Mouse (Mus musculus): ENCODE measurements around the gene Glipr2. TPM values are rescaled to one million over a fixed set of nuclear protein-coding genes. Genes with fewer than 3 reads are reported as not detected.
A peak's percentile ranks its signal among the peaks of the same experiment; 100 is the strongest.

The Glipr2 gene
- total and polyA plus RNA-seq, 2 experiments: 0.83 to 1.2 TPM

GRCm38 (mm10) chr4:43979746-43980145 is 22.5 kb downstream of the Glipr2 start:
- no peak overlapping the region for H3K27ac ChIP-seq (replicated peaks; ENCODE audit: insufficient read depth, low read depth, low read length)
- no peaks in the 10 kb centered on the region for H3K4me1 ChIP-seq (ENCODE audit: control insufficient read depth, insufficient read depth, low read length)
- no peak overlapping the region for H3K9ac ChIP-seq (ENCODE audit: low read depth, low read length)
- DNase-seq (ENCODE audit: extremely low read depth, low read depth, low spot score): peak; percentile 44
- no peaks in the 10 kb centered on the region for H3K36me3 ChIP-seq (ENCODE audit: control insufficient read depth, insufficient read depth, low read length)
- no peak overlapping the region for H3K4me3 ChIP-seq (ENCODE audit: insufficient read depth, low read depth, low read length)
- TF ChIP-seq CTCF (IDR thresholded peaks at IDR 0.05; ENCODE audit: low read depth, low read length) (no peak), POLR2A (IDR thresholded peaks at IDR 0.05; ENCODE audit: extremely low read depth, insufficient read depth, low read length) (no peak)
- no peaks in the 10 kb centered on the region for H3K27me3 ChIP-seq (ENCODE audit: control insufficient read depth, insufficient read depth, low read length)
- no peaks in the 10 kb centered on the region for H3K79me2 ChIP-seq (ENCODE audit: control insufficient read depth, insufficient read depth, low read length)
- 16% methylated on average over 3 of the region's 3 CpGs for WGBS

GRCm38 (mm10) chr4:43980236-43980635 is 23.0 kb downstream of the Glipr2 start:
- H3K27me3 ChIP-seq (ENCODE audit: control insufficient read depth, insufficient read depth, low read length): no peaks in the 10 kb centered on the region
- H3K4me3 ChIP-seq (ENCODE audit: insufficient read depth, low read depth, low read length): no peak overlapping the region
- WGBS: 83% methylated on average over 4 of the region's 4 CpGs
- H3K79me2 ChIP-seq (ENCODE audit: control insufficient read depth, insufficient read depth, low read length): no peaks in the 10 kb centered on the region
- no peaks in the 10 kb centered on the region for H3K4me1 ChIP-seq (ENCODE audit: control insufficient read depth, insufficient read depth, low read length)
- no peaks in the 10 kb centered on the region for H3K36me3 ChIP-seq (ENCODE audit: control insufficient read depth, insufficient read depth, low read length)
- DNase-seq (ENCODE audit: extremely low read depth, low read depth, low spot score): no peak
- H3K27ac ChIP-seq (replicated peaks; ENCODE audit: insufficient read depth, low read depth, low read length): no peak overlapping the region
- TF ChIP-seq CTCF (IDR thresholded peaks at IDR 0.05; ENCODE audit: low read depth, low read length): no peak
- TF ChIP-seq POLR2A (IDR thresholded peaks at IDR 0.05; ENCODE audit: extremely low read depth, insufficient read depth, low read length): no peak
- H3K9ac ChIP-seq (ENCODE audit: low read depth, low read length): no peak overlapping the region

- Histone ChIP-seq H3K27me3 (ENCODE audit: control insufficient read depth, insufficient read depth, low read length) (no peaks in the 10 kb centered on the region), H3K4me1 (ENCODE audit: control insufficient read depth, insufficient read depth, low read length) (no peaks in the 10 kb centered on the region), H3K79me2 (ENCODE audit: control insufficient read depth, insufficient read depth, low read length) (no peaks in the 10 kb centered on the region), H3K27ac (replicated peaks; ENCODE audit: insufficient read depth, low read depth, low read length) (no peak overlapping the region), H3K9ac (ENCODE audit: low read depth, low read length) (no peak overlapping the region), H3K4me3 (ENCODE audit: insufficient read depth, low read depth, low read length) (no peak overlapping the region), H3K36me3 (ENCODE audit: control insufficient read depth, insufficient read depth, low read length) (no peaks in the 10 kb centered on the region)
- WGBS: 96% methylated on average over 6 of the region's 6 CpGs
- TF ChIP-seq POLR2A (IDR thresholded peaks at IDR 0.05; ENCODE audit: extremely low read depth, insufficient read depth, low read length) (no peak), CTCF (IDR thresholded peaks at IDR 0.05; ENCODE audit: low read depth, low read length) (no peak)
- no peak for DNase-seq (ENCODE audit: extremely low read depth, low read depth, low spot score)
Measured at GRCm38 (mm10) chr4:43980846-43981245, 23.6 kb downstream of the Glipr2 start.

- H3K27me3 ChIP-seq (ENCODE audit: control insufficient read depth, insufficient read depth, low read length): no peaks in the 10 kb centered on the region
- H3K79me2 ChIP-seq (ENCODE audit: control insufficient read depth, insufficient read depth, low read length): no peaks in the 10 kb centered on the region
- no peak overlapping the region for H3K27ac ChIP-seq (replicated peaks; ENCODE audit: insufficient read depth, low read depth, low read length)
- no peak overlapping the region for H3K9ac ChIP-seq (ENCODE audit: low read depth, low read length)
- no peaks in the 10 kb centered on the region for H3K36me3 ChIP-seq (ENCODE audit: control insufficient read depth, insufficient read depth, low read length)
- TF ChIP-seq CTCF (IDR thresholded peaks at IDR 0.05; ENCODE audit: low read depth, low read length): no peak
- no peak for TF ChIP-seq POLR2A (IDR thresholded peaks at IDR 0.05; ENCODE audit: extremely low read depth, insufficient read depth, low read length)
- no peak for DNase-seq (ENCODE audit: extremely low read depth, low read depth, low spot score)
- no peak overlapping the region for H3K4me3 ChIP-seq (ENCODE audit: insufficient read depth, low read depth, low read length)
- no peaks in the 10 kb centered on the region for H3K4me1 ChIP-seq (ENCODE audit: control insufficient read depth, insufficient read depth, low read length)
- 82% methylated on average over 7 of the region's 7 CpGs for WGBS
Measured at GRCm38 (mm10) chr4:43981251-43981650, 24.1 kb downstream of the Glipr2 start.

- Histone ChIP-seq H3K27me3 (ENCODE audit: control insufficient read depth, insufficient read depth, low read length) (no peaks in the 10 kb centered on the region), H3K79me2 (ENCODE audit: control insufficient read depth, insufficient read depth, low read length) (no peaks in the 10 kb centered on the region), H3K27ac (replicated peaks; ENCODE audit: insufficient read depth, low read depth, low read length) (no peak overlapping the region), H3K36me3 (ENCODE audit: control insufficient read depth, insufficient read depth, low read length) (no peaks in the 10 kb centered on the region), H3K4me3 (ENCODE audit: insufficient read depth, low read depth, low read length) (no peak overlapping the region), H3K4me1 (ENCODE audit: control insufficient read depth, insufficient read depth, low read length) (no peaks in the 10 kb centered on the region), H3K9ac (ENCODE audit: low read depth, low read length) (0 out of 2 replicates have a peak overlapping the region, but pooled peaks have one; percentile 20)
- DNase-seq (ENCODE audit: extremely low read depth, low read depth, low spot score): peak; percentile 50
- 2% methylated on average over 24 of the region's 24 CpGs for WGBS
- TF ChIP-seq CTCF (IDR thresholded peaks at IDR 0.05; ENCODE audit: low read depth, low read length) (peak; percentile 94), POLR2A (IDR thresholded peaks at IDR 0.05; ENCODE audit: extremely low read depth, insufficient read depth, low read length) (no peak)
Measured at GRCm38 (mm10) chr4:43982053-43982732, 25.0 kb downstream of the Glipr2 start.

GRCm38 (mm10) chr4:43983181-43983580 is 26.0 kb downstream of the Glipr2 start, which contains the start of gene Ccin:
TSS of gene Ccin (plus strand) at chr4:43983483.
- Histone ChIP-seq H3K27me3 (ENCODE audit: control insufficient read depth, insufficient read depth, low read length) (no peaks in the 10 kb centered on the region), H3K4me1 (ENCODE audit: control insufficient read depth, insufficient read depth, low read length) (no peaks in the 10 kb centered on the region), H3K4me3 (ENCODE audit: insufficient read depth, low read depth, low read length) (no peak within 1 kb of the TSS), H3K27ac (replicated peaks; ENCODE audit: insufficient read depth, low read depth, low read length) (no peak within 1 kb of the TSS), H3K79me2 (ENCODE audit: control insufficient read depth, insufficient read depth, low read length) (no peaks in the 10 kb centered on the region), H3K36me3 (ENCODE audit: control insufficient read depth, insufficient read depth, low read length) (no peaks in the 10 kb centered on the region), H3K9ac (ENCODE audit: low read depth, low read length) (no peak within 1 kb of the TSS)
- no peak for TF ChIP-seq POLR2A (IDR thresholded peaks at IDR 0.05; ENCODE audit: extremely low read depth, insufficient read depth, low read length)
- no peak for TF ChIP-seq CTCF (IDR thresholded peaks at IDR 0.05; ENCODE audit: low read depth, low read length)
- DNase-seq (ENCODE audit: extremely low read depth, low read depth, low spot score): no peak
- WGBS: 81% methylated on average over 11 of the region's 11 CpGs
